Mouse (Mus musculus) liver, postnatal 0 days (tissue): Measurements from ENCODE around the gene Hk3. TPM values are rescaled to one million over a fixed set of nuclear protein-coding genes. Genes with fewer than 3 reads are reported as not detected.

Experiments
- ATAC-seq: fragments of 200-750 bp; cut with Nextera tagmentation; 2 replicates; pipeline ENCODE4 v1.8.0; 2017; ENCODE audit warnings: mild to moderate bottlenecking, moderate library complexity
- DNase-seq: peaks from one replicate; pipeline ENCODE4 v3.0.0-alpha.2; 2016
- H3K27ac ChIP-seq: fragments of 300-500 bp; sonication (generic); 2 replicates; pipeline ENCODE4 v1.5.1; 2014; ENCODE audit warnings: antibody characterized with exemption, moderate library complexity, mild to moderate bottlenecking, low read depth
- H3K27me3 ChIP-seq: fragments of 300-500 bp; sonication (generic); 2 replicates; pipeline ENCODE4 v1.6.1; 2014; ENCODE audit warnings: low read length, control low read depth, mixed read lengths; ENCODE audit not compliant: insufficient read depth
- H3K36me3 ChIP-seq: fragments of 300-500 bp; sonication (generic); replicated peaks from 2 replicates; pipeline ENCODE4 v1.6.1; 2014; ENCODE audit warnings: mild to moderate bottlenecking, control low read depth, low read length, moderate library complexity, mixed read lengths; ENCODE audit not compliant: insufficient read depth
- H3K4me1 ChIP-seq: fragments of 300-500 bp; sonication (generic); 2 replicates; pipeline ENCODE4 v1.6.1; 2014; ENCODE audit warnings: antibody characterized with exemption, mild to moderate bottlenecking, control low read depth; ENCODE audit not compliant: insufficient read depth
- H3K4me2 ChIP-seq: fragments of 300-500 bp; sonication (generic); 2 replicates; pipeline ENCODE4 v1.6.1; 2014; ENCODE audit warnings: low read depth, mild to moderate bottlenecking, low read length, moderate library complexity, mixed read lengths
- H3K4me3 ChIP-seq: fragments of 300-500 bp; sonication (generic); 2 replicates; pipeline ENCODE4 v1.5.1; 2014; ENCODE audit warnings: low read depth, low read length
- H3K9ac ChIP-seq: fragments of 300-500 bp; sonication (generic); replicated peaks from 2 replicates; pipeline ENCODE4 v1.6.1; 2014; ENCODE audit warnings: mild to moderate bottlenecking, moderate library complexity
- H3K9me3 ChIP-seq: fragments of 300-500 bp; sonication (generic); 2 replicates; pipeline ENCODE4 v1.6.1; 2016; ENCODE audit warnings: mild to moderate bottlenecking, control low read depth, low read length, mixed read lengths
- CTCF ChIP-seq: sonication (generic); IDR thresholded peaks from 2 replicates; pipeline ENCODE4 v1.5.1; 2016; ENCODE audit warnings: antibody characterized with exemption, low read depth
- EP300 ChIP-seq: IDR thresholded peaks from 2 replicates; pipeline ENCODE4 v1.6.1; 2016; ENCODE audit warnings: antibody characterized with exemption, low read depth, mild to moderate bottlenecking
- WGBS: fragments of 180-500 bp; shearing (Covaris S2); extraction: QIAGEN DNeasy Blood & Tissue Kit; methylation state at CpG from one replicate; pipeline ENCODE4 v1.1.7; 2014; ENCODE audit not compliant: insufficient replicate concordance; 5-methylcytosine and 5-hydroxymethylcytosine counted together
- polyA plus RNA-seq: library from polyadenylated mRNA; unstranded; fragments of >200 nt; fragmentation: Nextera tagmentation; extraction: Ambion mirVana; gene quantifications from 2 replicates; pipeline ENCODE4 v1.2.1, GENCODE M21; 2015

Gene Hk3
- polyA plus RNA-seq, 1 experiment from 2014 or later: 6.5 TPM

DNA sequence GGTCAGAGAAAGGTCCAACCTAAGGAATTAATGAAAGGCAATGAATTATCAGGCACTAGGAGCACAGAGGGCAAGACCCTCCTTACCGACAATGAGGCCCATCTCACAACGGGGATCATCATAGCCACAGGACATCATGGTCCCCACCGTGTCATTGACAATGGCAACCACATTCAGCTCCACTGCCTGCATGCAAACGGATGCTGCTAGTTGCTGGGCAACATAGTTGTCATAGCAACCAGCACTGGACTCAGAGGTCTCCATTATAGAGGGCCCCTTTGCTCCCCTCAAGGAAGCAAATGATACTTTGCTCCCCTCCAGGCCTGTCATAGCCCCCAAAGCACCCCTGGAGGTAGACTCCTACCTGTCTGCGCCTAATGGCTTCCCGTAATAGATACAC lies 12.6 kb downstream of the Hk3 start:
- ATAC-seq (no peak), DNase-seq (no peak)
- Histone ChIP-seq H3K9ac (no peak overlapping the region), H3K4me3 (no peak overlapping the region), H3K36me3 (no peaks in the 10 kb centered on the region), H3K4me1 (no peaks in the 10 kb centered on the region), H3K27me3 (no peaks in the 10 kb centered on the region), H3K27ac (no peak overlapping the region), H3K9me3 (no peaks in the 10 kb centered on the region), H3K4me2 (no peak overlapping the region)
- WGBS: 74% methylated on average over 6 of the region's 6 CpGs
- TF ChIP-seq EP300 (no peak), CTCF (no peak)

DNA sequence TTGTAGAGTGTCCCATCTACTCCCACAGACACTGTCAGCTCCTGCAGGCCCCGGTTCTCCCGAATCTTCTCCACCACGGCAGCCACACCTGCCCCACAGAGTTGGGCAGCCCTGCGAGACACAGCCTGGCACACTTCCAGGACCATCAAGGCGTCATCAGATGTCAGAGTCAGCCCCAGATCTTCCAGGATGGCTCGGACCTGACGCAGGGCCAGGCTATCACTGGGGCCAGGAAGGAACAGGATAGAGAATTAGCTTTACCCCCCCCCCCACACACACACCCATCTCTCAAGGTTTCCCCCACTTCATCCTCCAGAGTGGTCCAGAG lies 14.8 kb downstream of the Hk3 start:
- no peaks in the 10 kb centered on the region for H3K9me3 ChIP-seq
- no peak for DNase-seq
- no peak overlapping the region for H3K9ac ChIP-seq
- H3K4me1 ChIP-seq: no peaks in the 10 kb centered on the region
- WGBS: 75% methylated on average over 7 of the region's 7 CpGs
- no peak overlapping the region for H3K27ac ChIP-seq
- no peaks in the 10 kb centered on the region for H3K27me3 ChIP-seq
- TF ChIP-seq CTCF (no peak), EP300 (no peak)
- ATAC-seq: no peak
- no peak overlapping the region for H3K4me2 ChIP-seq
- no peaks in the 10 kb centered on the region for H3K36me3 ChIP-seq
- H3K4me3 ChIP-seq: no peak overlapping the region

DNA sequence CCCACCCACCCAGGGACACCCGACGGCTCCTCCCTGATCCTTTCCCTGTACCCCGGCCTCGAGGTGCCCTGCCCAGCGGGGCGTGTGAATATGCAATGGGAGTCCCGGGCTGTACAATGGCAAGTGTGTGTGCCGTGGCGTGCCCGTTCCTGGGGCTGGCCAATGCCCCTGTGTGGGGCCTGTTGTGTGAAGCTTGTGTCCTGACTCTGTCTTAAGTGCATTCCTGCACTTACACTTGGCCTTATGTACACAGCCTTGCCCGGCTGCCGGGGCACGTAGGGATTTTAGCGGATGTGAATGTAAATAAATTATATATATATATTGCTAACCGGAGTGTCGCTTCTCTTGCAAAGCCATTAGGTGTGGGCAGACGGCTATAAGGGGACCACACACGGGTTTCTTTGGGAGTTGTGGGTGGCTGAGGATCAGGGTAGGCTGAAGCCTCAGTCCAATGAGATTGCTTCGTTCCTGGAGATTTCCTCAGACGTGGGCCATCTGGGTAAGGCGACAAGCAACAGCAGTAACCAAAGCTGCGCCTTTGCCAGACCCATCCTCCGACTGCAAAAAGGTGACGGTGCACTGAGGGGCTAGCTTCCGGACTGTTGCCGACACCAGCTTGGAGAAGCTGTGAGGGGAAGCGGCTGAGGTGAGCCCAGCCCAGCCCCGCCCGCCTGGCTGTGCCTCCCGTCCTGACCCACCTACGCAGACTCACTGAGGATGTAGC lies 15.3 kb downstream of the Hk3 start:
- H3K27me3 ChIP-seq: no peaks in the 10 kb centered on the region
- no peak overlapping the region for H3K9ac ChIP-seq
- ATAC-seq: no peak
- TF ChIP-seq EP300: no peak
- no peak for TF ChIP-seq CTCF
- H3K27ac ChIP-seq: no peak overlapping the region
- no peaks in the 10 kb centered on the region for H3K9me3 ChIP-seq
- no peak for DNase-seq
- H3K4me2 ChIP-seq: no peak overlapping the region
- 80% methylated on average over 31 of the region's 31 CpGs for WGBS
- no peaks in the 10 kb centered on the region for H3K36me3 ChIP-seq
- H3K4me3 ChIP-seq: no peak overlapping the region
- H3K4me1 ChIP-seq: no peaks in the 10 kb centered on the region

DNA sequence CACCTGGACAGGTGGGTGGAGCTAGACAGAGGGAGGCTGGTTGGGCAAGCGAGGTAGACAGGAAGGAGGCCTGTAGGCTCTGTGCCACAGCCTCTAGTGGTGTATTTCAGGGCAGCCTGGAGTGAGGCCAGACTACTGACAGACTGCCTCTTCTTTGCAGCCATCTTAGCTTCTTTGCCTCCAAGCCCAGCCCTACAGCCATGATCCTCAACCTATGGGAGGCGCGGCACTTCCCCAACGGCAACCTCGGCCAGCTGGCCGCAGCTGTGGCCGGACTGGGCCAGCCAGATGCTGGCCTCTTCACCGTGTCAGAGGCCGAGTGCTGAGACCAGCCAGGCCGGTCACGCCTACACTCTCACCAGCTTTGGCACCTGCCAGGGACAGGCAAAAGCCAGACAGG lies 16.5 kb downstream of the Hk3 start:
- Histone ChIP-seq H3K36me3 (no peaks in the 10 kb centered on the region), H3K27me3 (no peaks in the 10 kb centered on the region), H3K4me1 (no peaks in the 10 kb centered on the region), H3K4me3 (no peak overlapping the region), H3K9me3 (no peaks in the 10 kb centered on the region), H3K9ac (no peak overlapping the region), H3K27ac (no peak overlapping the region), H3K4me2 (no peak overlapping the region)
- TF ChIP-seq CTCF (no peak), EP300 (no peak)
- DNase-seq (no peak), ATAC-seq (peak; percentile 38; the same call in 1 of the 2 replicates)
- 79% methylated on average over 10 of the region's 11 CpGs for WGBS

DNA sequence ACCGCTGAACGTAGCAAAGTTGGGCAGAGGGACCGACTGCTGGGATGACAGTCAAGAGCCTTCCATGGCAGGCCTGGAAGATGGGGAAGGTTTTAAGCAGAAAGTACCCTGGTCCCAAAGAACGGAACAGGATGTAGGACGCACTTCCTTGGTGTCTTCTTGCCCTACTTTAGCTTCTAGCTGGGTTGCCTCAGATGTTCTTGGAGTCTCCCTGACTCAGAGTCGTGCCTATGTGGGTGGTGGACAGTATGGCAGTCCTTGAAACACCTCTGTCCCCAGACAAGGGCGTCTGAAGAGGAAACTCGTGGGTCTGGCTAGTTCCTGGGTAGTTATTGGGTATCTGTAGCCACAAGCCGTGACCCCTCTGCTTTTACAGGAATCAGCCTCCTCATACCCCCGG lies 19.1 kb downstream of the Hk3 start:
- TF ChIP-seq EP300 (no peak), CTCF (no peak)
- no peaks in the 10 kb centered on the region for H3K9me3 ChIP-seq
- no peaks in the 10 kb centered on the region for H3K4me1 ChIP-seq
- no peak overlapping the region for H3K9ac ChIP-seq
- no peak overlapping the region for H3K27ac ChIP-seq
- no peak overlapping the region for H3K4me3 ChIP-seq
- 60% methylated on average over 10 of the region's 10 CpGs for WGBS
- H3K27me3 ChIP-seq: no peaks in the 10 kb centered on the region
- DNase-seq: no peak
- ATAC-seq: no peak
- no peak overlapping the region for H3K4me2 ChIP-seq
- no peaks in the 10 kb centered on the region for H3K36me3 ChIP-seq

DNA sequence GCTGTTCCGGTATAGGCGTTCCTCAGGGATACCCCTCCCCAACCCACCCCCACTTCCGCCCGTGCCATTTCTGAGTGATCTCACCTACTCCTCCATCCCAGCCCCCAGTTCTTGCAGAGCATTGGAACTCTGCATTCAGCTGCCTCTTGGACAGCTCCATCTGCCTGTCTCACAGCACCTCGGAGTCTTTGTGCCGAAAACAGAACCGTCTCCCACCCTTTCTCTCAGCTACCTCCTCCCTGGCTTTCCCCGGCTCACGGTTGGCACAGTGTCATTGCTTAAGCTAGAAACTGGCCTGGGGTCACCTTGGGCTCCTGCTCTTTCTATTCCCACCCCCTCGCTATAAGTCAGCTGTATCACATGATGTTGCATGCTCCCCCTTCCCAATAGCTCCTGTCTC lies 20.8 kb downstream of the Hk3 start:
- Histone ChIP-seq H3K27me3 (no peaks in the 10 kb centered on the region), H3K36me3 (no peaks in the 10 kb centered on the region), H3K4me3 (no peak overlapping the region), H3K9me3 (no peaks in the 10 kb centered on the region), H3K4me2 (no peak overlapping the region), H3K9ac (no peak overlapping the region), H3K4me1 (no peaks in the 10 kb centered on the region), H3K27ac (no peak overlapping the region)
- no peak for ATAC-seq
- TF ChIP-seq EP300 (no peak), CTCF (no peak)
- no peak for DNase-seq
- 80% methylated on average over 10 of the region's 10 CpGs for WGBS

DNA sequence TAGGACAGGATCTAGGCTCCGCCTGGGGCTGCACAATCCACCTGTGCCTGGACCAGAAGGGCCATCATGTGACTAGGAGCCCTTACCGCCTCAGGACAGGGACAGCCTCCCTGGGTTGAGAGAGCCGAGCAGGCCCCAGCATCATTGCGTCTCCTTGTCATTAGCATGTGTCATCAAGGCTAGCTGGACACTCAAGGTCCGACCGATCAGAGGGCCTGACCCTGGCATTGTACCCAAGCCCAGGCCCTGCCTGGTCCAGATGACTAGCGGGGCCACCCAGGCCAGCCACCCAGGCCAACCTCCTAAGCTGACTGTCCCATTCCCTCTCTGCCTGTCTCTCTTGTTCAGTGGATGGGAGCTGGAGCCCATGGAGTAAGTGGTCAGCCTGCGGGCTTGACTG lies 23.6 kb downstream of the Hk3 start:
- Histone ChIP-seq H3K4me2 (no peak overlapping the region), H3K9me3 (no peaks in the 10 kb centered on the region), H3K4me1 (no peaks in the 10 kb centered on the region), H3K4me3 (no peak overlapping the region), H3K36me3 (no peaks in the 10 kb centered on the region), H3K27me3 (no peaks in the 10 kb centered on the region), H3K27ac (no peak overlapping the region), H3K9ac (no peak overlapping the region)
- DNase-seq: no peak
- ATAC-seq: no peak
- 87% methylated on average over 8 of the region's 8 CpGs for WGBS
- no peak for TF ChIP-seq CTCF
- no peak for TF ChIP-seq EP300
